Mouse (Mus musculus) urinary bladder, postnatal 4 days (tissue): ENCODE data around the gene Cachd1.
A peak's percentile ranks its signal among the peaks of the same experiment; 100 is the strongest.

Source experiments
- DNase-seq, 2 experiments: peaks; one replicate each; pipeline ENCODE4 v3.0.0; 2021 to 2022; ENCODE audit warnings: low spot score in 2 of 2

Cachd1 gene

DNA sequence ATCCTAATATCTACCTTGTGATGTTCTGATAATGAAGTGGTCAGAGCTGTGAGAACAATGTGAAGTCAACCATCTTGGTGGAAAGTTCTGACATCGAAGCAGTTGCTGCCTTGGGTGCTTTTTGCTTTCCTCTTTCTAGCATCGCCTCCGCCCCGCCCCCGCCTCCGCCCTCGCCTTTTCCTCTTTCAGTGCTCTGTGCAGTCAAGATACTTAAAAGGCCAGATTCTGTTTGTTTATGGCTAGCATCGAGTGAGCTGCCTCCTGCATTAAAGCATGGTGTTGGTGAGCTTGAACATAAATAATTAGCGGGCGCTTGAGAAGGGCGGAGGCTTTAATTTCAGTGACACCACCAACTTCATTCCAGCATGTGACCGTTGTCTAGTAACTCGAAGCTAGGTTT, 88.9 kb downstream of the Cachd1 start:
- no peak for DNase-seq

DNA sequence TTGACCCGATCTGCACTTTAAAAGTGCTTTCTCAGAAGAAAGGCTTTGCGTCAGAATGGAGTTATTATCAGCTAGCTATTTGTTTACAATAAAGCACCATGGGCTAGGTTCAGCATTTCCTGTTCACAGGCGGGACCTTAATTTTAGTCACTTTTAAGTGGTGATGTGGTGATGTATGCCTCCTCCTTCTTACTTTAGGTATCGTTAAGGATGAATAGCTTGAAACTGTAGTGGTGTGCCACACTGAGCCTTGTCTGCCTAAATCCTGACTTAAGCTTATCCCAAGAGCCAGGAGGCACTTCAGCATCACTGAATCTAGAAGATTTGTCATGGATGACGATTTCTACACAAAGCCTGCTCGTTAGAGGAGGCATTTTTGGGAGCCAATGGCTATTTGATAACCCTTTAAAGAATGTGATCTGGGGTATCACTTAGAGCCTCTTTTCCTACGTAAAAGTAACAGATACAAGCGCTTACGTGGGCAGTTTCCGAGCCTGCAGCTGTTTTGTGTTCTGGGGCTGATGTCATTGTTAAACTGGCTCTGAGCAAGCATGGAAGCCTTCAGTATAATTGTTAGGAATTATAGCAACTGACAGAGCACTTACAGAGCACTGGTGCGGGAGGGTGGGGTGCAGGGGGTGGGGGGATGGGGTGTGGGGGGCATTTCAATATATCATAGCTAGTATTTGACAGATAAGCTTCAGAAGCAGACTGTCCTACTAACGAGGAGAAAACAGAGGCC, 89.7 kb downstream of the Cachd1 start:
- DNase-seq: no peak

DNA sequence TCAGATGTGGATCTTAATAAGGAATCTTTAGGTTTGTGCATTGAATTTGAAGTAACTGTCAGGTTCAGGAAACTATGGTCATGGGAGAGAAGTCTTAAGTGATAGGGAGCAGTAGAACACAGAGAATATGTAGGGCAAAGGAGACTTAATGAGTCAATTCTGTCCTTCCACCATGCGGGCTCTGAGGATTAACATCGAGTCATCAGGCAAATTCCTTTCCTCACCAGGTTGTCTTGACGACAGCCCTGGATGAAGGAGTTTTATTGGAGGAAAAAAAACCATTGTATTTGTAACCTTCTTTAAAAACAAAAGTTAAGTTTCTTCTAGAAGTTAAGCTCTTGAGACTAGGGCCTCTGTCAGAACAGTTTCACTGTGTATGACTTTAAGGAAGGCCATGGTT, 100.9 kb downstream of the Cachd1 start:
- no peak for DNase-seq

DNA sequence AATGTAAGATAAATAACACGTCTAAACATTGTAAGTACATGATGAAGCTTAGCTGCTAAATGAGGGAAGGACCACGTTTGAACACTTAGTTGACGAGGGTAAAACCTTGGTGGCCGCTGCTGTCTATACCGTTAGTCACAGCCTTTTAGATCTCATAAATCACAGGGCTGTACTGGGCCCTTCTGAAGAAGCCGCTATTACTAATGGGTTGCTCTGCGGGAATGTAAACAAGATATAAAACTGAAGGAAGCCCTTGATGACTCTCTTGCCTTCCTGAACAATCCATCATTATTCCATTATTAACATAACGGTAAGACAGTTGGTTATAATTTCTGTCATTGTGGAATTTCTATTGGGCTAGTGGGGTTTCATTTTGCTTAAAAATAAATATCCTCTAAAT, 102.9 kb downstream of the Cachd1 start:
- no peak for DNase-seq

DNA sequence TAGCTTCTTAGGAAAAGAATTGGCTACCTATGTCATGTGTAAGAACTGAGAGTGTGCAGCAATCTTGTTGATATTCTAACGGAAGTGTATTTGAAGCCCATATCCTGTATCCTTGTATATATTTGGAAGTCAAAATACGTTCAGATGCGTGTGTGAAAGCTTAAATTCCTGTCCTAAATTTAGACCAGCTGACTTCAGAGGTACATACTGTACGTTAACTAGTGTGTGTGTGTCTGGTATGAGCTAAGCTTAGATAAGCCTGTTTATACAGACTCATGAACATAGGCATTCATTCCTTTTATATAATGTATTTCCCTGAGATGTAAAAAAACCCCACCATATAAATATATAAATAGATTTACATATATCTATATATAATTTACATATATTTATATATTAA, 103.6 kb downstream of the Cachd1 start:
- DNase-seq: no peak

GRCm38 (mm10) chr4:100885793-100886742, 109.6 kb downstream of the Cachd1 start:
- DNase-seq: peak in 1 of 2 experiments; percentile 27

- no peak for DNase-seq
Observed at GRCm38 (mm10) chr4:100886743-100887416, 110.4 kb downstream of the Cachd1 start.

GRCm38 (mm10) chr4:100890106-100890970, 113.9 kb downstream of the Cachd1 start:
- no peak for DNase-seq

DNA sequence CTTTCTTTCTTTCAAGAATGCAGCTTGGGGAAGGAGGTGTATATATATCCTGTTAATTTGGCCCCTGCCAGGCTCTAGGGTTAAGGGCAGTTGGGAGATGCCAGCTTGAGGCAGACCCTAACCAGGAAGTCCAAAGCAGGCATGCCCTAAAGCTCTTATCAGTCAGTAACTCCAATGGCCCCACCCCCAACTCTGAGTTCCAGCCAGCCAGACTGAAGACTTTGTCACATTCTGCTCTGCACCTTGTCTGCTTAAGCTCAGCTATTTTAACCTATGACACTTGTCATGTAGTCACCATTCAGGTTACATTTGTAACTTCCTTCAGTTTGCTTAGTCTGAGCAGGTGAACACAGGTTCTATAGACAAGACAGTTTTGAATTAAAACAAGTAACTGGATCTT, 117.3 kb downstream of the Cachd1 start:
- DNase-seq: no peak

DNA sequence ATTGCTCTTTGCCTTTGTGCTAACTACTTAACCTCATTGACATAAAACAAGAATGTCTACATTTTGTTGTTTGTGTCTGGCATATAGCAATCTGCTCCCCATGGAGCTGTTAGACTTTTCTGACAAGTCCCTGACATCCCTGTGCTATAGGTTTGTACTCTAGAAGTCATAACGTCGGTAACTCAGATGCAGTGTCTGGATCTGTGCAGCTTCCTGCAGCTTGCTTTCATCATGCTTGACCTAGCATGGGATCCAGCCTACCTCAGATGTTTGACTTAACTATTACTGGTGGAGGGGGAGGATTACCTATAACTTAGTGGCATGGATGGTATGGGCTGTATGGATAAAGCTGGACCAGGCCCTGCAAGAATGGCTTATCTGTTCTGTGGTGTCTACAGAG, 117.7 kb downstream of the Cachd1 start:
- DNase-seq: no peak

- no peak for DNase-seq
Observed at GRCm38 (mm10) chr4:100896260-100897010, 120.0 kb downstream of the Cachd1 start.

DNA sequence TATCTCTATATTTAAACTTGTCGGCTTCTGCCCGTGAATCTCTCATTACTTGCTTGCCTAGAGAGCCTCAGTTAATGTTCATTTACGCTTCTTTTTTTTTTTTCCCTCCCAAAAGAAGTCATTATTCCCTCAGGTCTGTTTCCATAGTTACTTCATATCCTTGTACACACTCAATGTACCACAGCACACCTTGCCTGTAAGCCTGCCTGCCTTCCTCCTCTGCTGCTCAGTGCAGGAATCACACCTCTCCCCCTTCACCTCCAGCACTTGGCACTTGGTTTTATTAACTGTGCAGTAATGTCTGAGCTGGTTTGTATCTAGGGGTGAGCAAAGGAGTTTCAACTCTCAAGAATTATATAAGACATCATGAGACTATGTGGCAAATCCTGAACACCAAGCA, 121.5 kb downstream of the Cachd1 start:
- DNase-seq: no peak

GRCm38 (mm10) chr4:100909694-100910340, 133.3 kb downstream of the Cachd1 start:
- DNase-seq: no peak

DNA sequence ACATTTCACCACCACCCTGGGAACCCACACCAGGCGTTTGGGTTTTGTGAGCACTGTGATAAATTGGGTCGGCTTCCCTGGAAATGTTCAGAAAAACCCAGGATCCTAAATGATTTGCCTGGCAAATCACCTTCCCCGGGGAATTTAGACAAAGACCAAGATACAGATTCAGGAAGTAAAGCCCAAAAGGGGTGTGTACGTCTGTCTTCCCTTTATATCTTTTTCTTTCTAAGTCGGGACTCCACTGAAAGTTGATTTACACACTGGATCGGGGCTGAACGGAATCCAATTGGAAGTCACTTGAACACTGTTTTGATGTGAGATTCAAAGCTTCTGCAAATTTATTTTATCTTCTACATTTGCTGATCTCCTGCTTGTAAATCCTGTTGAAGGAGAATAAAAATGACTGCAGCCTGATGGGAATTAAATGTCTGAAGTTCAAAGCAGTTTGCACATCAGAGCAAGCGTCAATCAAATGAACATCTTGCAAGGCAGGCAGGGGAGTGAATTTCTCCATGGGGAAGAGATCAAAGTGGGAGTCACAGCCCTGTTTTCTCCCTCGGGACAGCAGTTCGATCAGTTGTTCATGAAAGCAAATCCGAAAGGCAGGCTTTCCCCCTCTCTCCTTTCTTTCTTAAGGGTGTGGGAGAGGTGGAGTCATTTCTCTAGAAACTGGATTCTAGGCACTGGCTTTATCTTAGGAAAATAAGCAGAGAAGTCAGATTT, 134.3 kb downstream of the Cachd1 start:
- no peak for DNase-seq

DNA sequence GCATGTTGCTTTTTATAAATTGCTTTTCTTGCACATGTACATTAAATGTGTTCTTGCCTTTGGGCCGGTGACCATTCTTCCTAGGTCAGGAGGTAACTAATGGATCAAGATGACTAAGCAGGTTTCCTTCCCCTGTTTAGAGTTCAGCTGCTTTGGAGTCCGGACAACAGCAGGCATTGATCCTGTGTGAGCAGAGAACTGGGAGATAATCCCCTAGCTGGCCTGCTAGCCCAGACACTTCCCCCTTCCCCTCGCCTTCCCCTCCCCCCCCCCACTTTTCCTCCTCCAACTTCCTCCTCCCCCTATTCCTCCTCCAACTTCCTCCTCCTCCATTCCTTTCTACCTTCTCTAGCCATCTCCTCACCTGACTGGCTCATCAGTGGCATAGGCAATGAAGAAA, 135.2 kb downstream of the Cachd1 start:
- no peak for DNase-seq

DNA sequence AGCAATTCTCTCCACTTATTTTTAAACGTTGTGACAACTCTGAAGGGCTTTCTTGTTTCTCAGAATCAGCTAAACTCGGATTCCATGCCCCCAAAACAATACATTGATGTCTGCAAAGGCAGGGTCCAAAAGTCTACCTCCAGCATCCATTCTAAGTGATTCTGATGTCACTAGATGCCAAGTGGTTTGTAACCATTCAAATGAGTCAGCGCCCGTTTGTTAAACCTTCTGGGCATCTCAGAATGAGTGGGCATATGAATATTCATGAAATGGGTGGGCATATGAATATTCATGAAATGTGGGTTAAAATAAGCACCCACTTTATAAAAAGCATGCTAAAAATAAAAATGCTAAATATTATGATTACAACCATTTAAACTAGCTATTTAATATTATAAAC, 137.2 kb downstream of the Cachd1 start:
- DNase-seq: no peak

DNA sequence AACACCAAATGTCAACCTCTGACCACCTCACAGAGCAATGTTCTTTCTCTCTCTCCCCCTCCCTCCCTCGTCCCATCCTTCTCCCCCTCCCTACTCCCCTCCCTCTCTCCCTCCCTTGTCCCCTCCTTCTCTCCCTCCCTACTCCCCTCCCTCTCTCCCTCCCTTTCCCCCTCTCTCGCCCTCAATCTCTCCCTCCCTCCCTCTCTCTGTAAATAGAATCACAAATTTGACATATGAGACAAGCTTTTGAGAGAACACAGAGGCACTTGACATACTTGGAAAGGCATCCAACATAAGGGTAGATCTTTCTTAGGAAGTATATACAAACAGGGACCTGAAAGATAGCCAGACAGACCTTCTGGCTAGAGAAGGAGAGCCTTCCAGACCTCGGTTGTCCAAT, 138.1 kb downstream of the Cachd1 start:
- DNase-seq: no peak

GRCm38 (mm10) chr4:100915093-100915492, 138.6 kb downstream of the Cachd1 start:
- DNase-seq: no peak

DNA sequence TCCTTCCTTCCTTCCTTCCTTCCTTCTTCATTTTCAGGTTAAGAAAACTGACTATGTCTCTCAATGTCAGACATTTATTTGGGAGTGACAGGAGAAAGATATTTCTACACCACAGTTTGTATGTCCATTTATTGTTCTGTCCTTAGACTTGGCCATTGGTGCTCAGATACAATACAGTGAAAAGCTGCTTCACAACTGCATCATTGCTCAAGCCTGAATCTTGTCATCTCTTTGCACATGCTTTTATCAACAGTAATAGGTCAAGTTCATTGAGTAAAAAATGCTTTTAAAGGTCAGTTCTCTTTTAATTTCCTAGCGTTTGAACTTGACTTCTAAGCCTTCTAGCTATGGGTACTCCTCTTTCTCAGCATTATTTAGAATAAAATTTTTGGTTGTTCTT, 141.0 kb downstream of the Cachd1 start:
- DNase-seq: no peak

DNA sequence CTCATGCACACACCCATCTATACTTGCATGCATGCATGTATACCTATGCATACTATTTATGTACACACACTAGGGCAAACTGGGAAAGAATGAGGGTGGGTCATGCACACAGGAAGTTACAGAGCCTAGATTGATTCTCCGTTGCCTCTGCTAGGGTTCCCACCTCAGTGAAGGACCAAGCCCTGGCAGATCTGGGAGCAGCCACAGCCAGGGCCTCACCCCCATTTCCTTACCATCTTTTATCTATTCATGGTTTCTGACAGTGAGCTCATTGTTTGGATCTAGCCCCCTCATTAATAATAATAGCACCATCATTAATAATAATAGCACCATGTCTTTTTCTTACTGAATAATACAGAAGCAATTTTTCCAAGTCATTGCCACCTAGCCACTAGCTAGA, 143.9 kb downstream of the Cachd1 start:
- no peak for DNase-seq
